Mouse (Mus musculus) MEL (cell line): ENCODE measurements around the gene Usp36. TPM values are rescaled to one million over a fixed set of nuclear protein-coding genes. Genes with fewer than 3 reads are reported as not detected.

Experiments used
- DNase-seq: peaks from one replicate; pipeline ENCODE4 v3.0.0; 2011; ENCODE audit warnings: low read depth, low spot score
- H3K27ac ChIP-seq: 2 replicates; pipeline ENCODE4 v1.5.1; 2012; ENCODE audit warnings: low read depth, mild to moderate bottlenecking, control low read depth, low read length, moderate library complexity; ENCODE audit not compliant: control insufficient read depth
- H3K27me3 ChIP-seq, 2 experiments: fragments of 150-350 bp in 1 of 2; sonication (generic) in 1 of 2; 2 replicates each; pipeline ENCODE4 v1.6.1; 2012; ENCODE audit warnings: low read length in 2 of 2, mild to moderate bottlenecking in 2 of 2, improper control_type of control experiment in 1 of 2, moderate library complexity in 1 of 2; ENCODE audit not compliant: insufficient read depth in 2 of 2, control insufficient read depth in 1 of 2
- H3K36me3 ChIP-seq, 2 experiments: 2 replicates each; pipeline ENCODE4 v1.6.1; 2012 to 2014; ENCODE audit warnings: low read length in 2 of 2, improper control_type of control experiment in 1 of 2, inconsistent platforms in 1 of 2, mild to moderate bottlenecking in 1 of 2; ENCODE audit not compliant: insufficient read depth in 2 of 2, control insufficient read depth in 1 of 2
- H3K4me1 ChIP-seq, 2 experiments: fragments of 150-350 bp in 1 of 2; sonication (generic) in 1 of 2; 2 replicates each; pipeline ENCODE4 v1.6.1; 2012; ENCODE audit warnings: low read length in 2 of 2, improper control_type of control experiment in 1 of 2, mild to moderate bottlenecking in 1 of 2; ENCODE audit not compliant: insufficient read depth in 2 of 2, control insufficient read depth in 1 of 2
- H3K4me3 ChIP-seq, 2 experiments: fragments of 150-350 bp in 1 of 2; sonication (generic) in 1 of 2; 2 replicates each; pipeline ENCODE4 v1.5.1; 2012; ENCODE audit warnings: low read depth in 2 of 2, low read length in 2 of 2, mild to moderate bottlenecking in 2 of 2, moderate library complexity in 2 of 2, control low read depth in 1 of 2, improper control_type of control experiment in 1 of 2; ENCODE audit not compliant: control insufficient read depth in 1 of 2, insufficient read depth in 1 of 2
- H3K79me2 ChIP-seq: 2 replicates; pipeline ENCODE4 v1.6.1; 2012; ENCODE audit warnings: mild to moderate bottlenecking, low read length, moderate library complexity; ENCODE audit not compliant: control insufficient read depth, poor library complexity, insufficient read depth
- H3K9ac ChIP-seq: 2 replicates; pipeline ENCODE4 v1.6.1; 2012; ENCODE audit warnings: low read depth, mild to moderate bottlenecking, control low read depth, low read length, moderate library complexity; ENCODE audit not compliant: control insufficient read depth, poor library complexity, severe bottlenecking
- H3K9me3 ChIP-seq: fragments of 150-350 bp; sonication (generic); replicated peaks from 2 replicates; pipeline ENCODE4 v1.6.1; 2012; ENCODE audit warnings: mild to moderate bottlenecking, low read length, improper control_type of control experiment, moderate library complexity; ENCODE audit not compliant: insufficient read depth
- E2F4 ChIP-seq: IDR thresholded peaks from 2 replicates; pipeline ENCODE4 v1.6.1; 2011; ENCODE audit warnings: low read depth, low read length, improper control_type of control experiment, borderline replicate concordance
- EP300 ChIP-seq, 2 experiments: IDR thresholded peaks; 2 replicates each; pipeline ENCODE4 v1.6.1; 2011; ENCODE audit warnings: improper control_type of control experiment in 2 of 2, low read length in 2 of 2, low read depth in 1 of 2, mild to moderate bottlenecking in 1 of 2
- MAFK ChIP-seq: IDR thresholded peaks from 2 replicates; pipeline ENCODE4 v1.6.1; 2011; ENCODE audit warnings: low read depth, mild to moderate bottlenecking, low read length, improper control_type of control experiment, borderline replicate concordance
- MAZ ChIP-seq: IDR thresholded peaks from 2 replicates; pipeline ENCODE4 v1.6.1; 2012; ENCODE audit warnings: low read depth, mild to moderate bottlenecking, inconsistent platforms, low read length, improper control_type of control experiment
- MEF2A ChIP-seq: IDR thresholded peaks from 2 replicates; pipeline ENCODE4 v1.6.1; 2014; ENCODE audit warnings: low read depth, mild to moderate bottlenecking, inconsistent platforms, low read length, improper control_type of control experiment; ENCODE audit not compliant: poor library complexity, insufficient replicate concordance, severe bottlenecking; ENCODE audit errors: extremely low read depth
- MYB ChIP-seq: IDR thresholded peaks from 2 replicates; pipeline ENCODE4 v1.6.1; 2011; ENCODE audit warnings: mild to moderate bottlenecking, low read depth, low read length, improper control_type of control experiment
- MYC ChIP-seq: IDR thresholded peaks from 2 replicates; pipeline ENCODE4 v1.6.1; 2011; ENCODE audit warnings: low read depth, mild to moderate bottlenecking, low read length, improper control_type of control experiment, moderate library complexity
- NELFE ChIP-seq: IDR thresholded peaks from 2 replicates; pipeline ENCODE4 v1.6.1; 2011; ENCODE audit warnings: low read depth, low read length, improper control_type of control experiment
- NRF1 ChIP-seq: IDR thresholded peaks from 2 replicates; pipeline ENCODE4 v1.6.1; 2014; ENCODE audit warnings: low read depth, mild to moderate bottlenecking, inconsistent platforms, low read length, improper control_type of control experiment, moderate library complexity; ENCODE audit not compliant: poor library complexity, insufficient read depth, severe bottlenecking
- POLR2AphosphoS5 ChIP-seq: IDR thresholded peaks from 2 replicates; pipeline ENCODE4 v1.6.1; 2012; ENCODE audit warnings: low read depth, borderline replicate concordance, mild to moderate bottlenecking, inconsistent platforms, low read length, moderate library complexity, mixed read lengths
- RCOR1 ChIP-seq: IDR thresholded peaks from 2 replicates; pipeline ENCODE4 v1.6.1; 2012; ENCODE audit warnings: low read depth, mild to moderate bottlenecking, inconsistent platforms, low read length, improper control_type of control experiment
- SMC3 ChIP-seq: IDR thresholded peaks from 2 replicates; pipeline ENCODE4 v1.6.1; 2011; ENCODE audit warnings: low read depth, low read length, improper control_type of control experiment
- TAL1 ChIP-seq: IDR thresholded peaks from 2 replicates; pipeline ENCODE4 v1.6.1; 2012; ENCODE audit warnings: mild to moderate bottlenecking, inconsistent platforms, low read length, moderate library complexity, mixed read lengths
- TBP ChIP-seq: IDR thresholded peaks from 2 replicates; pipeline ENCODE4 v1.8.0; 2011; ENCODE audit warnings: low read depth, low read length, improper control_type of control experiment
- UBTF ChIP-seq: IDR thresholded peaks from 2 replicates; pipeline ENCODE4 v1.6.1; 2012; ENCODE audit warnings: low read depth, mild to moderate bottlenecking, inconsistent platforms, low read length, improper control_type of control experiment, moderate library complexity, borderline replicate concordance; ENCODE audit not compliant: insufficient read depth
- USF1 ChIP-seq: IDR thresholded peaks from 2 replicates; pipeline ENCODE4 v1.6.1; 2014; ENCODE audit warnings: low read depth, mild to moderate bottlenecking, inconsistent platforms, low read length, improper control_type of control experiment, moderate library complexity
- USF2 ChIP-seq, 2 experiments: IDR thresholded peaks; 2 replicates each; pipeline ENCODE4 v1.6.1; 2011 to 2012; ENCODE audit warnings: improper control_type of control experiment in 2 of 2, low read length in 2 of 2, borderline replicate concordance in 1 of 2, inconsistent platforms in 1 of 2, low read depth in 1 of 2, mild to moderate bottlenecking in 1 of 2; ENCODE audit not compliant: insufficient read depth in 1 of 2
- ZC3H11A ChIP-seq: IDR thresholded peaks from 2 replicates; pipeline ENCODE4 v1.6.1; 2012; ENCODE audit warnings: low read depth, mild to moderate bottlenecking, inconsistent platforms, low read length, improper control_type of control experiment
- polyA plus RNA-seq, 2 experiments: library from polyadenylated mRNA; stranded (reverse) in 1 of 2; unstranded in 1 of 2; fragments of >175 nt in 1 of 2; fragments of >200 nt in 1 of 2; gene quantifications; 2 replicates each; pipeline versions ENCODE4 v1.2.1 to v1.2.4; 2012; ENCODE audit warnings: low replicate concordance in 2 of 2, low read depth in 1 of 2; ENCODE audit not compliant: insufficient read length in 2 of 2, insufficient read depth in 1 of 2, missing spikeins in 1 of 2
- total RNA-seq: library from RNA; depleted of rRNA; stranded (reverse); fragments of 300-350 nt; gene quantifications from 2 replicates; pipeline ENCODE4 v1.2.3, GENCODE M21; 2012

Usp36 gene
- total and polyA plus RNA-seq, 3 experiments = 24.8 to 89.6 (median 50.7) TPM

- Histone ChIP-seq H3K4me3 (no peak overlapping the region), H3K4me1 (no peaks in the 10 kb centered on the region), H3K36me3 (no peaks in the 10 kb centered on the region), H3K27ac (no peak overlapping the region), H3K9me3 (no peaks in the 10 kb centered on the region), H3K9ac (no peak overlapping the region), H3K27me3 (peaks cover 13 to 18% of the 10 kb centered on the region in 2 experiments), H3K79me2 (no peaks in the 10 kb centered on the region)
- no peak for DNase-seq
- TF ChIP-seq MEF2A (no peak), NRF1 (no peak), EP300 (IDR thresholded peaks at IDR 0.05; ENCODE audit: low read depth in 1 of 2, low read length in 2 of 2) (no peak), MYB (no peak), TBP (no peak), E2F4 (no peak), RCOR1 (no peak), MAZ (no peak), POLR2AphosphoS5 (no peak), SMC3 (no peak), TAL1 (no peak), ZC3H11A (no peak), MYC (no peak), USF1 (no peak)
Observed at GRCm38 (mm10) chr11:118323974-118324373, 33.9 kb upstream of the Usp36 start.

- H3K27ac ChIP-seq = no peak overlapping the region
- DNase-seq = no peak
- no peaks in the 10 kb centered on the region for H3K79me2 ChIP-seq
- H3K4me3 ChIP-seq = no peak overlapping the region
- peaks cover 13 to 18% of the 10 kb centered on the region in 2 experiments for H3K27me3 ChIP-seq
- H3K4me1 ChIP-seq = no peaks in the 10 kb centered on the region
- no peak for TF ChIP-seq MAZ
- TF ChIP-seq NELFE = no peak
- H3K9me3 ChIP-seq = no peaks in the 10 kb centered on the region
- no peaks in the 10 kb centered on the region for H3K36me3 ChIP-seq
- H3K9ac ChIP-seq = no peak overlapping the region
Observed at GRCm38 (mm10) chr11:118322647-118323046, 32.6 kb upstream of the Usp36 start.

GRCm38 (mm10) chr11:118321971-118322370 lies 31.9 kb upstream of the Usp36 start:
- H3K27ac ChIP-seq = no peak overlapping the region
- no peak for DNase-seq
- no peaks in the 10 kb centered on the region for H3K4me1 ChIP-seq
- TF ChIP-seq TBP (no peak), MAFK (no peak), UBTF (no peak), USF2 (IDR thresholded peaks at IDR 0.05; ENCODE audit: borderline replicate concordance in 1 of 2, insufficient read depth in 1 of 2, low read depth in 1 of 2, low read length in 2 of 2) (no peak)
- no peaks in the 10 kb centered on the region for H3K79me2 ChIP-seq
- no peaks in the 10 kb centered on the region for H3K9me3 ChIP-seq
- peaks cover 13 to 18% of the 10 kb centered on the region in 2 experiments for H3K27me3 ChIP-seq
- H3K9ac ChIP-seq = no peak overlapping the region
- H3K4me3 ChIP-seq = no peak overlapping the region
- H3K36me3 ChIP-seq = no peaks in the 10 kb centered on the region
